Mouse (Mus musculus): ENCODE measurements around the gene Grik2.

DNA sequence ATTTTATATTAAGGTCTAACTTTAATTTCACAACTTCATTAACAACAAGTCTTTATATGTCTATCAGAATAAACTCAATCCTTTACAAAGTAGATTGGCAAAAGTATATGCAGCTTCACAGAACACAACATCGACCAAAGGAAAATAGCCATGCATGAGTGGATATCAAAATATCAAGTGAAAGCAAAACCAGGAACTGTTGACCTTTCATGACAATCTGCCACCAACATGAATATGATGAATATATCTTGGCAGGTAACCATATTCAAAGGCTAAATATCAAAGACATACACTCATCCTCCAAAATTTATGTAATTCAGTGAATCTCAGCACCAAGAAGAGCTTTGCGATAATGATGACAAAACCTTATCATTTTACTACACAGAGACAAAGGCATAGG is 141.4 kb downstream of the Grik2 start:
- TF ChIP-seq EP300 (IDR thresholded peaks at IDR 0.05; ENCODE audit: low read depth) (no peak), CTCF (IDR thresholded peaks at IDR 0.05; ENCODE audit: low read depth) (no peak)

Measured in heart, postnatal 0 days (tissue).